Mouse (Mus musculus) heart, postnatal 0 days (tissue): Measurements from ENCODE around the gene Usf2.

Source experiments
- CTCF ChIP-seq: IDR thresholded peaks from 2 replicates; pipeline ENCODE4 v1.5.1; 2016; ENCODE audit warnings: antibody characterized with exemption, control low read depth, low read depth
- EP300 ChIP-seq: IDR thresholded peaks from 2 replicates; pipeline ENCODE4 v1.6.1; 2016; ENCODE audit warnings: antibody characterized with exemption, low read depth

DNA sequence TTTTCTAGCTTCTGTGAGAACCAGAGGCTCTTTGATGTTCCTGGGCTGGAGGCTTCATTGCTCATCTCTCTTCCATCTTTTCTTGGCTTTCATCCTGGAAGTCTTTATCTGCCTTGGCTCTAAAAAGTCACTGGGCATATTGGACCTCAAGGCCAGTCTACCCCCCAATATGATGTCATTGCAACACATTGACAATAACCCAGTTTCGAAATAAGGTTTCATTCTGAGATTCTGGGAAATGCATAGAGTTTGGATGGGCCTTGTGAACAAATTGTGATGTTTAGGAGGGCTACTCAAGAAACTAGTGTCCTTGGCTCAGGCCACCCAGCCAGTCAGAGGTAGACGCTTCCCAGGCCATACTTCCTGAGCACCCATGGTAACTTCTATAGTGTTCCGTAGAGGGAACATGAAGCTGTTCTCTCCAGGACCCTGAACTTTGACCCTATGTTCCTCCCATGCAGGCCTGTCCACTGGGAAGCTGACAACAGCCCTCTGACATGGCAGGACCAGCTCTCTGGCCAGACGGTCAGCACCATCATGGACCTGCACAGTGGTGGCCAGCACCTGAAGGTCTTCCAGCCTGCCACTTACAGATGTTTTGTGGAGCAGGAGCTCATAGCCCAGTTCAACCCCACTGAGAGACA, 32.0 kb upstream of the Usf2 start:
- TF ChIP-seq CTCF (no peak), EP300 (no peak)
